Mouse (Mus musculus): Measurements from ENCODE around the gene Pi4k2b. TPM values are rescaled to one million over a fixed set of nuclear protein-coding genes. Genes with fewer than 3 reads are reported as not detected.

Pi4k2b gene
- polyA plus RNA-seq, 1 experiment = 8.8 TPM

GRCm38 (mm10) chr5:52783251-52783620 lies 41.9 kb downstream of the Pi4k2b start:
- H3K79me2 ChIP-seq (ENCODE audit: control insufficient read depth, insufficient read depth) = peaks cover 15% of the 10 kb centered on the region
- H3K4me2 ChIP-seq (ENCODE audit: low read depth) = peak overlapping the region; percentile 66
- no peaks in the 10 kb centered on the region for H3K27me3 ChIP-seq (ENCODE audit: control insufficient read depth, insufficient read depth, insufficient read length)
- H3ac ChIP-seq (ENCODE audit: control insufficient read depth, insufficient read length) = peak overlapping the region; percentile 76
- TF ChIP-seq POLR2AphosphoS2 (IDR thresholded peaks at IDR 0.05; ENCODE audit: insufficient read length, low read depth) = no peak
- TF ChIP-seq TCF3 (IDR thresholded peaks at IDR 0.05; ENCODE audit: insufficient read length, low read depth) = no peak
- TF ChIP-seq USF1 (IDR thresholded peaks at IDR 0.05; ENCODE audit: low read depth) = no peak
- TF ChIP-seq MYOG (IDR thresholded peaks at IDR 0.05; ENCODE audit: control insufficient read depth in 1 of 3, insufficient read depth in 1 of 3, insufficient read length in 2 of 3, low read depth in 2 of 3) = no peak
- no peak for TF ChIP-seq MAX (IDR thresholded peaks at IDR 0.05; ENCODE audit: low read depth)
- TF ChIP-seq REST (IDR thresholded peaks at IDR 0.05; ENCODE audit: insufficient read depth, insufficient read length) = no peak
- no peak for TF ChIP-seq MYOD1 (IDR thresholded peaks at IDR 0.05; ENCODE audit: control insufficient read depth in 1 of 3, insufficient read length in 2 of 3, low read depth in 2 of 3)
- no peak for TF ChIP-seq E2F4 (IDR thresholded peaks at IDR 0.05; ENCODE audit: insufficient read depth)
- TF ChIP-seq SRF (IDR thresholded peaks at IDR 0.05; ENCODE audit: control insufficient read depth, insufficient read length, low read depth) = no peak
- no peak for TF ChIP-seq POLR2A (IDR thresholded peaks at IDR 0.05; ENCODE audit: insufficient read length, low read depth)
- no peak for TF ChIP-seq TCF12 (IDR thresholded peaks at IDR 0.05; ENCODE audit: insufficient read depth, poor library complexity, severe bottlenecking)
- no peaks in the 10 kb centered on the region for H3K36me3 ChIP-seq (ENCODE audit: control insufficient read depth, insufficient read depth)
- H3K4me3 ChIP-seq = peak overlapping the region; percentile 38

- no peak for TF ChIP-seq TCF3 (IDR thresholded peaks at IDR 0.05; ENCODE audit: insufficient read length, low read depth)
- no peak for TF ChIP-seq MYOD1 (IDR thresholded peaks at IDR 0.05; ENCODE audit: control insufficient read depth in 1 of 3, insufficient read length in 2 of 3, low read depth in 2 of 3)
- TF ChIP-seq REST (IDR thresholded peaks at IDR 0.05; ENCODE audit: insufficient read depth, insufficient read length) = no peak
- TF ChIP-seq TCF12 (IDR thresholded peaks at IDR 0.05; ENCODE audit: insufficient read depth, poor library complexity, severe bottlenecking) = no peak
- no peak for TF ChIP-seq SRF (IDR thresholded peaks at IDR 0.05; ENCODE audit: control insufficient read depth, insufficient read length, low read depth)
- no peak for TF ChIP-seq USF1 (IDR thresholded peaks at IDR 0.05; ENCODE audit: low read depth)
- TF ChIP-seq POLR2AphosphoS2 (IDR thresholded peaks at IDR 0.05; ENCODE audit: insufficient read length, low read depth) = no peak
- TF ChIP-seq POLR2A (IDR thresholded peaks at IDR 0.05; ENCODE audit: insufficient read length, low read depth) = no peak
- TF ChIP-seq MAX (IDR thresholded peaks at IDR 0.05; ENCODE audit: low read depth) = no peak
- TF ChIP-seq E2F4 (IDR thresholded peaks at IDR 0.05; ENCODE audit: insufficient read depth) = no peak
- Histone ChIP-seq H3K79me2 (ENCODE audit: control insufficient read depth, insufficient read depth) (peaks cover 20% of the 10 kb centered on the region), H3K4me2 (ENCODE audit: low read depth) (peak overlapping the region; percentile 66), H3ac (ENCODE audit: control insufficient read depth, insufficient read length) (no peak overlapping the region), H3K27me3 (ENCODE audit: control insufficient read depth, insufficient read depth, insufficient read length) (no peaks in the 10 kb centered on the region), H3K36me3 (ENCODE audit: control insufficient read depth, insufficient read depth) (no peaks in the 10 kb centered on the region), H3K4me3 (peak overlapping the region; percentile 38)
These were observed 42.6 kb downstream of the Pi4k2b start for GRCm38 (mm10) chr5:52783957-52784356.

GRCm38 (mm10) chr5:52786556-52787322 lies 45.4 kb downstream of the Pi4k2b start:
- Histone ChIP-seq H3ac (ENCODE audit: control insufficient read depth, insufficient read length) (no peak overlapping the region), H3K36me3 (ENCODE audit: control insufficient read depth, insufficient read depth) (no peaks in the 10 kb centered on the region), H3K27me3 (ENCODE audit: control insufficient read depth, insufficient read depth, insufficient read length) (no peaks in the 10 kb centered on the region), H3K79me2 (ENCODE audit: control insufficient read depth, insufficient read depth) (peaks cover 29% of the 10 kb centered on the region), H3K4me2 (ENCODE audit: low read depth) (peak overlapping the region; percentile 69), H3K4me3 (no peak overlapping the region)
- no peak for TF ChIP-seq MAX (IDR thresholded peaks at IDR 0.05; ENCODE audit: low read depth)
- no peak for TF ChIP-seq E2F4 (IDR thresholded peaks at IDR 0.05; ENCODE audit: insufficient read depth)
- no peak for TF ChIP-seq TCF3 (IDR thresholded peaks at IDR 0.05; ENCODE audit: insufficient read length, low read depth)
- TF ChIP-seq SRF (IDR thresholded peaks at IDR 0.05; ENCODE audit: control insufficient read depth, insufficient read length, low read depth) = no peak
- peak; percentile 70 for TF ChIP-seq CEBPB (IDR thresholded peaks at IDR 0.05; ENCODE audit: insufficient read depth, poor library complexity, severe bottlenecking)
- TF ChIP-seq MYOD1 (IDR thresholded peaks at IDR 0.05; ENCODE audit: control insufficient read depth in 1 of 3, insufficient read length in 2 of 3, low read depth in 2 of 3) = peak in 2 of 3 experiments; percentile 39 to 80
- no peak for TF ChIP-seq USF1 (IDR thresholded peaks at IDR 0.05; ENCODE audit: low read depth)
- peak in 2 of 3 experiments; percentile 43 to 72 for TF ChIP-seq MYOG (IDR thresholded peaks at IDR 0.05; ENCODE audit: control insufficient read depth in 1 of 3, insufficient read depth in 1 of 3, insufficient read length in 2 of 3, low read depth in 2 of 3)
- no peak for TF ChIP-seq REST (IDR thresholded peaks at IDR 0.05; ENCODE audit: insufficient read depth, insufficient read length)
- TF ChIP-seq POLR2A (IDR thresholded peaks at IDR 0.05; ENCODE audit: insufficient read length, low read depth) = no peak

GRCm38 (mm10) chr5:52793230-52793629 lies 51.9 kb downstream of the Pi4k2b start:
- TF ChIP-seq TCF12 (IDR thresholded peaks at IDR 0.05; ENCODE audit: insufficient read depth, poor library complexity, severe bottlenecking) (no peak), POLR2AphosphoS2 (IDR thresholded peaks at IDR 0.05; ENCODE audit: insufficient read length, low read depth) (no peak), SRF (IDR thresholded peaks at IDR 0.05; ENCODE audit: control insufficient read depth, insufficient read length, low read depth) (no peak), MYOD1 (IDR thresholded peaks at IDR 0.05; ENCODE audit: control insufficient read depth in 1 of 3, insufficient read length in 2 of 3, low read depth in 2 of 3) (no peak), MYOG (IDR thresholded peaks at IDR 0.05; ENCODE audit: control insufficient read depth in 1 of 3, insufficient read depth in 1 of 3, insufficient read length in 2 of 3, low read depth in 2 of 3) (no peak), REST (IDR thresholded peaks at IDR 0.05; ENCODE audit: insufficient read depth, insufficient read length) (no peak), CEBPB (IDR thresholded peaks at IDR 0.05; ENCODE audit: insufficient read depth, poor library complexity, severe bottlenecking) (no peak), POLR2A (IDR thresholded peaks at IDR 0.05; ENCODE audit: insufficient read length, low read depth) (no peak), TCF3 (IDR thresholded peaks at IDR 0.05; ENCODE audit: insufficient read length, low read depth) (no peak)
- no peaks in the 10 kb centered on the region for H3K27me3 ChIP-seq (ENCODE audit: control insufficient read depth, insufficient read depth, insufficient read length)
- no peak overlapping the region for H3K4me2 ChIP-seq (ENCODE audit: low read depth)
- no peak overlapping the region for H3K4me3 ChIP-seq
- peaks cover 9% of the 10 kb centered on the region for H3K36me3 ChIP-seq (ENCODE audit: control insufficient read depth, insufficient read depth)
- peaks cover 18% of the 10 kb centered on the region for H3K79me2 ChIP-seq (ENCODE audit: control insufficient read depth, insufficient read depth)
- H3ac ChIP-seq (ENCODE audit: control insufficient read depth, insufficient read length) = no peak overlapping the region
